Mouse (Mus musculus) ovary, postnatal 14 days (tissue): Measurements from ENCODE around the gene Bmpr1b.

ENCODE experiments used
- DNase-seq: peaks from one replicate; pipeline ENCODE4 v3.0.0; 2022; ENCODE audit warnings: low spot score

Gene Bmpr1b

DNA sequence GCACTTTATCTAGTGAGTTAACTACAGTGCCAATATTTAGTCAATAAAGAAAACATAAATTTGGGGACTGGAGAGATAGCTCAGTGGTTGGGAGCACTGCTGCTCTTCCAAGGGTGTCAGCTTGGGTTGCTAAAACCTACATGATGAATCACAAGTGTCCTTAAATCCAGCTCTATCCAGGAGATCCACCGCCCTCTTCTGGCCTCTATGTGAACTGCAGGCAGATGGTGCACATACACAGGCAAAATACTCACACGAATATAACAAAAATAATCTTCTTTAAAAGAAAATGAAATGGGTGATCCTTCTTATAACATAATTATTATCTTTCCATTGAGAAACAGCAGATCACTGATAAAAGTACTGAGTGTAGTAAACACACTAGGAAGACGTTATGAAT is 268.9 kb downstream of the Bmpr1b start:
- no peak for DNase-seq

DNA sequence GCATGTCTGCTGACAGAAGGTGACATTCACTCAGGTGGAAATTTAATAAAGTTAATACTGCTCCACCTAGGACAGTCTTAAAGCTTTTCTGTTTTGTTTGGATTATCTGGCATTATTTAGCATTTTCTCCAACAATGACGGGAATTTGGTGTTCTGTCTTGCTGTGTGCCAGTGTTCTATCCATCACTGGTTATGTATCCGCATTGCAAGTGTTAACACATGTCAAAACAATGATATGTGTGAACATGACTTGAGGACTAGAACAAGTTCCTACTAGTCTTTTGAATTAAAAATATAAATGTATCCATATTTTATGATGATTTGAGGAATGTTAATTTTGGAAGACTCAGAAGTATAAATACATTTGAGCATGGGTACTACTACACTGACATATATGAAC is 269.7 kb downstream of the Bmpr1b start:
- no peak for DNase-seq

DNA sequence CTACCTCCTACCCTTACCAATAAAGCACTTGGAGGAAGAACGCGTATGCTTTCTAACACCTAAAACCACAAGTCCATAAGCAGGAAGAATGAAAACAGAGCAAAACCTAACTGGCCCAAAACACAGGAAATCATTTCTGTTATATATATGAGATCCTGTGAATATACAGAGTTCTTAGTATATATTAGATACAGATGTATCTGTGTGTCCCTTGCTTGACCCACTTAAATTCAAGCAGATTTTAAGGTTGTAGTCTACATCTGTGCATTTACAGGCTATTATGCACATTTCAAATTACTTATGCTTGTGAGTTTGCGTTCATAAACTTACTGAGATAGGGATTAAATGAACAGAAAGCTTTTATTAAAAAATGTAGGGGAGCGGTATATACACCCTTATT is 271.5 kb downstream of the Bmpr1b start:
- DNase-seq: no peak

DNA sequence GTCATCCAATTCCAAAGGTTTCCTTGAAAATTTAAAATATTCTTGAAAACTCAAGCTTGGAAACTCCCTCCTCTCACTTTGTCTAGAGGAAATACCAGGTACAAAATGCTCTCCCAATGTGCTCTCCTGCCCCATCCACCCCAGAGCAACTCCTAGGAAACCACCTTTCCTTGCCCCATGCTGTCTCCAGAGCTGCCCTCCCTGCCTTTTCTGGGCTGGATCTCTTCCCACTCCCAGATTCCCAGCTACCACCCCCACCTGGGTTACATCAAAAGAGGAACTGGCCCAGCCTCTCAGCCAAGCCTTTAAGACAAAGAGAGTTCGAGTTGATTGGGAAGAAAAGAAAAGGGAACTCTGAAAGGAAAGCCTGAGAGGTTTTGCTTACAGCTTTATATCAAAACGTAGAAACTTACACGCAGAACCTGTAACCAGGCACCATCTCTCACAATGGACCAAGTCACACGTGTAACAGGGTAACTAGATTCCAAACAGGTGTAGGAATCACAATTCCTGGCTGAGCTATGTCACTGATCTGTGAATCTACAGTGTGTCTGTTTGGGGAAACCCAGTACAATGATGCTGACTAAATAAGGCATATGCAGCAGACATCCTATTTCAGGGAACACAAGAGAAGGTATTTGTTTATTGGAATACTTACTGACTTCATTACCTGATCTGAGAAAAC is 272.2 kb downstream of the Bmpr1b start:
- no peak for DNase-seq

DNA sequence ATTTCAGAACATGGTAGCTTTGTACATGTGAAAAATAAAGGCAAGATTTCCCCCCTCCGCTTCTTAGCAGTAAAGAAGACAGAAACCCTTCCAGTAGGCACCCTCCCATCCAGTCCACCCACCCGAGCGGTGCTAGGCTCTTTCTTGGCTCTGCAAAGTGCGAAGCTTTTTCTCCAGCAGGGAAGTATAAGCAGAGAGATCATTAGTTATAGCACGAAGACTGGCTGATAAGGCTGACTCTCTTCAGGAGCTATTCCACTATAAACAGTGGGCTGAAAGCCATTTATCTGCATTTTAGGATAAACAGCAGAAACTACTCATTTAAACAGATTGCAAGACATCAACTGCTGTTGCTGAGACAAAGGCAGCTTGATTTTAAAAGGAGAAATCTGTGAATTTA is 274.1 kb downstream of the Bmpr1b start:
- DNase-seq: no peak

DNA sequence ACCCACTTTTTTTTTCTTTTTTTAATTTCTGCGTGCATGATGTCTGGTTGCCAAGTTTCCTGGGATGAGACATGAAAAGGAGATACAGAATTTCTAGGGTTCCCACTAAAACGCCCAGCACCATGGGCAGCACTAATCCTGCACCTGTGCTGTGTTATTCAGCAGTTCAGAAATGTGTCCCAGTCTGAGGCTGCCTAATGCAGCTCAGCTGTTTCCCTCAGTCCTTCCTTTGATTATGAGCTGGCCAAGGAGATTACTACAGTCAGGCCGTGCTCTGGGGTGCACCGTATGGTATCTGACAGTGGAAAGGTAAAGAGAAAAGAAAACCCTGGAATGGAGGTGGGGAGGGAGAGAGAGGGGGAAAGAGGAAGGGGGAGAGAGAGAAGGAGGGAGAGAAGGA is 278.6 kb downstream of the Bmpr1b start:
- DNase-seq: no peak

DNA sequence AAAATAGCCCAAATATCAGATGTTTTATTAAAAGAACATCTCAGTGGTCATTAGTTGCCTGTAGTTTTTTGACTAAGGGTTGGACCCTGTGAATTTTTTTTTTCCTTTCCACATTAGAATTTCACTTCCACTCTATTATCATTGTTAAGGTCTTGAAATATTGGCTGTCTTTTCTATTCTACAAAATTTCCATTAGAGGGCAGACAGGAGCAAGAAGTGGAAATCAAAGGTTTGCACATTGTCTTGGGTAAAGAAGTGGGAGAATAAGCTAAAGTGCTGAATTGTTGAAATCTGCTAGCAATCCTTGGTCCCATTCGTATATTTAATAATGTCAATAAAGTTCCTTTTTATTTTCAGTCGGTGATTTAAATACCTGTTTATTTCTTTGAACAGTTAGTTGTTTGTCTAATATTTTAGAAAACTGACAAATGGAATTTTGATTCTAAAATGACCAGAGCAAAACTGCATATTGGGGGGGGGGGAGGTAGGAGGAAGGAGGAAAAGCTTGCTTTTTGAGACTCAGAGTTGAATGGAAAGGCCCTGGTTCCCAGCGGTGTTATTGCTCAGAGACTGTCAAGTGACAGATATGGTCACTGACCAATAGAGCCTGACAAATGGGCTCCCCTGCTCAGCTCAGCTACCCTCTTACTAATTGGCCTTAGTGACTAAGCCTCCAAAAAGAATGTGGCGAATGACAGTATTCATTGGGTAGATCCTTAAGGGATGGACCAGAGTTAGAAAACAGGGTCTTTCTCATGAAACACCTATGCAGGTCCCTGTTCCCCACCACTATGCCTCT is 281.6 kb downstream of the Bmpr1b start:
- no peak for DNase-seq

DNA sequence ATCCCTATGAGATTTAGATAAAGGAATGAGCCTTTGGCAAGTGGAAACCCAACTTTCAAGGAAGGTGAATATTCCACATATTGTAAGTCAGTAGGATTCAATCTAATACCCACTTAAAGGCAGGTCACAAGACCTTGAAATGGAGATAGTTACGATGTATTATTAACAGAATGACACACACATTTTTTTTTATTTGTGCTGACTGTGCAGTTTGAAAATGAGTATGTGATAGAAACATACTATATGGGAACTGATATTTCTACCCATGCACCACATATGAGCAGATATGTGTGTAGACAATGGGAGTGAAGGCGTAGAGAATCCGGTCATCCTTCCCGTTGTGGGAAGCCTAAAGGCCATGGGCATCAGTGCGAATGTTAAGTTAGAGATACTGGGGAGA is 285.0 kb downstream of the Bmpr1b start:
- no peak for DNase-seq

DNA sequence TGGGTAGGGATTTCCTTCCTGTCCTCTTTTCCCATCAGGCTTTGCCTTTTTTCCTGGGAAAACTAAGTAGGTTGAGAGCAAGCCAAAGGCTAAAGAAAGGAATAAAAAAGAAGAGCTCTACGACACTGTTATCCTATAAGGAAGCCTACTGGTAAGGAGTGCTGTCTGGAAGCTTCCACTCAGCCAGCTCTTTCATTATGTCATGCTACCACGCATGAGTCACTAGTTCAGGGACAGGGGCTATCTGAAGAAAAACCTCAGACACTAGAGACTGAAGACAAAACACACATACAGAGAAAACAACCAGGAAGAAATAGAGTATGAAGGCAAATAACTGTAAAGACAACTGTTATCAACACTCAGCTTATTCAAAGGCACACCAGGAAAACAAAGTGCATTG is 286.7 kb downstream of the Bmpr1b start:
- no peak for DNase-seq

DNA sequence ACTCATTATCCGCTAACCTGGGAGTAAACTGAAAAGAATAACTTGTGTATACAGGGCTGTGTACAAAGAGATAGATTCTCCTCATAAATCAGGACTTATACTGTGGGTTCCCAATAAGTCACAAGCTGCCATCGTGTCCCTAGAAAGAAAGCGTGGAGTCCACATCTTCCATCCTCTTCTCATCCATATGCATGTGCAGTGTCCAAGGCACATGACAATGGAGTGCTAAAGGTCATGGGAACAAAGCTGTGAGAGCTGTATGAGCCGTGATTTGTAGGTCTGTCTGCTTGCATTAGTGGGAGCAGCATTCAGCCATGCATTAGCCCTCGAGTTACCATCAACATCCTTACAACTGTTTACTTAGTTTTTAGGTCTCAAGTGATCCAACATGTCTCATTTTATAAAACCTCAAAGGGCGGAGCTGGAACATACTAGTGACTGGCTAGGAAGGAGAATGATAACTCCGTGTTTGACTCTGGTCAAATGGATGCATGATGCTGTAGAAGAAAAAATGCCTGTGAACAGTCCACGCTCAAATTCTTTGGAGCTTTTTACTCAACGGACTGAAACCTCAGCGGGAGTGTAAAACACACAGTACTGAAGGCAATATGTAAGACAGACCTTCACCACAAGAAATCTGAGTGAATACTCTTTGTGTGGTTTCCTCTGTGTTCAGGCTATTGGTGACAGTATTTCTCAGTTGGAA is 296.7 kb downstream of the Bmpr1b start:
- no peak for DNase-seq

DNA sequence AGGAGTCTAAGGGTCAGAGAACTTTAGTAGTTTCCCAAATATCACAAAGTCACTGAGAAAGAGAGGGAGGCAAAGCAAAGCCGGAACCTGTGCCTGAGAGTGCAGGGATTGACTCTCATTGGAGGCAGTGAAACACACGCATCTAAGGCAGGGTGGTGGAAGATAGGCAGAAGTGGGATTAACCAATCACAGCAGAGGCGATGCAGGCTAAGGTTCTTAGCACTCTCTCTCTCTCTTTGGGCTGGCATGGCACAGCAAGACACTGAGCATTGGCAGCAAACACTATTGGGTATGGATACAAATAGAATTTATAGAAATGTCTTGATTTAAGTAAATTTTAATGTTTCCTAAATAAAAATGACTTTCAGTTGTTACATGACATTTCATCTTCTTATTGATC is 297.4 kb downstream of the Bmpr1b start:
- no peak for DNase-seq

DNA sequence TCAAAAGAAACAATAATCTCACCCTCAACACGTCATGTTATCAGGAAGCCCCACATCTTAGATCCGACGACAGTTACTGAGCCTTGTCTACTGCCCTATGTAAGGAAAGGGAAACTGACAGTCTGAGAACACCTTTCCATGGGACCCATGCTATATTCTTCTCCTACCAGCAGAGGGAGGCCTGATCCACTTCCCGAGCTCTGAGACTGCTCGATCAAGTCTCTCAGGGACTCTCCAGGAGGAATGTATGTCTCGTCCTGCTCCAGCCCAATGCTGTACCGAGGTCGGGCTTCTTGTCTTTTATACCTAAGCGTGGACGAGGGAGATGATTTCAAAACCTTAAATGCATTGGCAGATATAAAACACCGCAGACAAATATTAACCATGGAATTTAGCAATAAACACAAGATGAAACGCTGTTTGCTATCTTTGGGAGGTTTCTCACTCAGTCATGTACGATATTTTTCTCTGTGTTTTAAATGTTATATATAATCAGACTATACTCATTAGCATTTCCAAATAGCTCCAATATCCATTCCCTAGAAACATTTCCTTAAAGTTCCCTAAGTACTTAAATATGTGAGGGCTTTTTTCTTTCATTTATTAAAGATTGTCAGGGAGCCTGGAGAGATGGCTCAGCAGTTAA is 306.3 kb downstream of the Bmpr1b start:
- peak; percentile 33 for DNase-seq

DNA sequence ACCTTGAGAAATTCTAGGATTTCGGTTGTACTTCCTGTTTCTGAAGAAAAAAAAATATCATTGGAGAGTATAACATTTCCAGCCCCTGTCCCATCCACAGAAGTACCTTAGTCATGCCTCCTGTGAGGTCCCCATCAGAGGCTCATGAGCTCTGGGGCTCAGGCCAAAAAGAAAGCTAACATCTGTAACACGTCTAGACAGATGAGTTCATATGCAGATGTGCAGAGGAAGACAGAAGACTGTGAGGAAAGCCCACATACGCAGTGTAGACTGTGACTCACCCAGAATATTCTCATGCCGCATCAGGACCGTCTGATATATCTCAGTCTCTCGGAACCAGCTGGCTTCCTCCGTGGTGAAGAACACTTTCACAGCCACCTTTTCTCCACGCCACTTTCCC is 312.1 kb downstream of the Bmpr1b start:
- DNase-seq: no peak

DNA sequence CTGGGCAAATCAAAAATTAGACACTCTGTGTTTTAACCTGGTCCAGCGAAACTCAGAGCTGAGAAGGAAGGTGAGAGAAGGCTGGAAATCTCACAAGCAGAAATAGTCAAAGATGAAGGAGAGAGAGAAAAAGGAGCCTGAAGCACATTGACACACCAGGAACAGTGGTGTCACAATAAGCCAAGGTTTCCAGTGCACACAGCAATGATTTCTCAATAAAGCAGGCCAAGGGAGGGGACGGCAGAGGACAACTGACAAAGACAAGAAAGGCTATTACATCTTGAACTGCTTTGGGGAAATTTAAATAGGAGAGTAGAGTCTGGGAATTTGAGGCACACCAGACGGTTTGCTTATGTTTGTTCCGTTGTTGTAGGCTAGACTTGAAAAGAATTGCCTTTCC is 314.9 kb downstream of the Bmpr1b start:
- no peak for DNase-seq

DNA sequence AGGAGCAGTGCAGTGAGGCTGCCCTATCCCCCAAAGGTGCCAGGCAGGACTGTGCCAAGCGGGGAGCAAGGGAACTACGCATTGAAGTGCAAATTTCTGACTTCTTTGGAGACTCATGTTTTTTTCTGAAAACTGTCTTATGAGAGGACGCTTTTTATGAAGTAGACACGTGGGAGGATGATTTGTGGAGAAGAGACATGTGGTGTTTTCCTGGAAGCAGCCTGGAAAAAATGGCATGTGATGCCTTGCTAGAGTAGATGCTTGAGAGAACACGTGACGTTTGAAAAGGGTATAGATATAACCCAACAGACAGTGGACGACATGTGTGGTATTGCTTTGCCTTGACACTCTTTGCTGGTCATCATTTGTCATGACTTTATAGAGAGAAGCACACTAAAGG is 319.1 kb downstream of the Bmpr1b start:
- DNase-seq: no peak

DNA sequence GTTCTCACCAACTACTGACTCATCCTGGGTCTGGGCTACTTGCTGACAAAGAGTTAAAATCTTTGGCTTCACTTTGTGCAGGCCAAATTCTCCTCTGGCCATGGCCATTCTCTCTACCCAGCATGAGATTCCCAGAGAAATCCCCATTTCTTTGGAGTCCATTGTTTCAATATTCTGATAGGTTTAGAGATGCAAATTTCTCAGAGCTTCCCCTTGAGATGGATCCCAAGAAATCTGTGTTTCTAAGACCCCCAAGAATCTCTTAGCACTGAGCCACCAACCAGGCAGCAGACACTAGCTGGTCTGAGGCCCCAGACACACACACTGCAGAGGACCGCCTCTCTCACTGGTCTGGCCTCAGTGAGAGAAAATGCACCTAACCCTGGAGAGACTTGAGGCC is 320.0 kb downstream of the Bmpr1b start:
- no peak for DNase-seq

DNA sequence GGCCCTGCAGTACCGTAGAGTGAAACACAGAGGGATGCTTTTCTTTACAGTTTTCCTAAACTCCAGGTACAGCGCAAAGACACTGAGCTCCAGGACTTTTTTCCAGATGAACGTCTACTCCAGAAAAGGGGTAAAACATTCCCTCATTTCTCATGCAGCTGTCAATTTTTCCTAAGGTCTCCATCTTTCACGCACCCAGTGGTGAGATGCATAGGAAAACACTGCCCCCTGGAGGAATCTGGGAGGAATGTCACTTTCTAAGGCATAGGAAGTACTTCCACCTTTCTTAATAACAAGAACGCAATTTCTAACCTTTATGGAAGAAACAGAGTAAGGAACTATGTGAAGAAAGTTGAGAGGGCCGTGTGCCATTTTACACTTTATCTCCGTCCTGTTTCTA is 330.4 kb downstream of the Bmpr1b start:
- DNase-seq: no peak

DNA sequence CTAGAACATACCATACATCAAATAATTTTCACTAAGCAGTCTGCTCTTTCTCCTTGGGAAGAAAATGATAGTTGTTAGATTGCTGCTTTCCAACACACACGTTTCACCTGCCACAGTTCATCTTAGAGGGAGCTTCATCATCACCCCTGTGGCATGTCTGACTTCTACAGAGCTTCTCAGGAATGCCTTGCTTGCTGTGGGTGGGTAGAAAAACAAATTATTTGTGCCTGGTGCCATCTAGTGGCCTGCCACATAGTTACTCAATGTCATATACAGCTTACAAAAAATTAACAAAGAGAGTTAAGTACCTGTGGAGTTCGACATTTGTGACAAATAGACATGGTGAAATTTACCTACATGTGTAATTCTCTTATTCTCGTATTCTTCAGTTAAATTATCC is 338.1 kb downstream of the Bmpr1b start:
- peak; percentile 45 for DNase-seq

DNA sequence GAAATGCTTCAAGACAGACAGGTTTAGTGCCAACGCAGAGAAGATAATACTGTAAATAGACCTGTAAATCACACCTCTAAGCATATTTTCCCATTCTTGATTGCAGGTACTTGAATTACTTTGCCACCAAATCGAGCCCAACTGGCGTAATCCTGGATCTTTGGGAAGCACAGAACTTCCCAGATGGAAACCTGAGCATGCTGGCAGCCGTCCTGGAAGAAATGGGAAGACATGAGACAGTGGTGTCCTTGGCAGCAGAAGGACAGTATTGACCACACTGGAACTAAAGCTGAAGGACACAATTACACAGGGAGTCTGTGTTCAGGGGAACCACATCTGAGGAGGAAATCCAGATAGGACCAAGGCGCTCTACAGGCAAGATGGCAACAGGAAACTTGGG is 340.9 kb downstream of the Bmpr1b start:
- no peak for DNase-seq

DNA sequence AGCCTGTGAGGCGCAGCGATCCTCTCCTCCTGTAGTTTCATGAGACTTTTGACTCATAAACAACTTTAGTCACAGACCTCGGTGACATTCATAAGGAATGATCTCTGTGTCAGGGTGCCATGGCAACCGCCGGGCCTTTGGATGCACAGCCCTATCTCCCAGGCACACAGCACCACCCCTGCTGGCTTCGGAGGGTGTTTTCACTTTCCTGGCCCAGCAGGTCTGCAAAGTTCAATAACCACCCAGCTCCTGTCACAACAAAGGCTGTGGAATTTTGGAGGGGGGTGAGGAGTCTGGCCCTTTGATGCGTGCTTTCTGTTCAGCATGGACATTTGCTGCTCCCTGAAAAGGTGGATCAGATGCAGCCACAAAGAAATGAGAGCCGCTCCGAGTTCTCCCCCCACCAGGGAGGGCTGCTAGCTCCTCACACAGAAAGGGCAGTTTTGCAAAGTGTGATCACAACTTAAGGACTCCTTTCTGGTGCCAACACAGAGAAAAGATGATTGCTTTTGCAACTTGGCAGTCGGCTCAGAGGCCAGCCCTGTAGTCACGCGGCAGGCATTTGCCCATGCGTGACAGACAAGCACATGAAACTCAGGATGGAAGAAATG is 349.8 kb downstream of the Bmpr1b start:
- peak; percentile 4 for DNase-seq

DNA sequence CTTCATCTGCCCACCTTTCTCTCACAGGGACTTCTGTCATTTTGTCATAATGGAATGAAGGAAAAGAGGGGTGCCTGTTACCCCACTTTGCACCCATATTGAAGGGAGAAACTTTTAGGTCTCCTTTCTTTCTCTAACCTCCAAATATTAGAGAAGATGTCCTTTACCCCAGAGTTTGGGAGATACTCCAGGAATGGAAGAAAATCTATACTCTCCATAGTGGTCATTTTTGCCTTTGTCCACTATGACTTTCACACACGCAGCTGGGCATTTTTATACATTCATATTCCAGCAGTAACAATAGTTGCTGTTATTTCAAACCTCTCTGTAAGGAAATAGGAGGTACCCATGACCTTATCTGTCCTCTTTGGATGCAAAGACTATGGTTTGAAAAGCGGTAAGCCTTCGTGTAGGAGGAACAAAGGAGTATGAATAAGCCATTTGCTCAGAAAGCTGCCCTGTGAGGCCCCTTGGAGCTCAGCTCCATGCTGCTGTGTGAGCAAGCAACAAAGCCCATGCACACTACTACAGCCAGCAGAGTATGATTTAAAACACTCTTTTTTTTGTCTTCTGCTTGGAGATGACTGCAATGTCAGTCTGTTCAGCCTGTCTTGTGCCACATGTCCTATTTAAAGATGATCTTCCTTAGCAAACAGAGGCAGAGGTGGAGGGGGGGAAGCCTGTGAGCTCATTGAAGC is 350.5 kb downstream of the Bmpr1b start:
- DNase-seq: no peak

DNA sequence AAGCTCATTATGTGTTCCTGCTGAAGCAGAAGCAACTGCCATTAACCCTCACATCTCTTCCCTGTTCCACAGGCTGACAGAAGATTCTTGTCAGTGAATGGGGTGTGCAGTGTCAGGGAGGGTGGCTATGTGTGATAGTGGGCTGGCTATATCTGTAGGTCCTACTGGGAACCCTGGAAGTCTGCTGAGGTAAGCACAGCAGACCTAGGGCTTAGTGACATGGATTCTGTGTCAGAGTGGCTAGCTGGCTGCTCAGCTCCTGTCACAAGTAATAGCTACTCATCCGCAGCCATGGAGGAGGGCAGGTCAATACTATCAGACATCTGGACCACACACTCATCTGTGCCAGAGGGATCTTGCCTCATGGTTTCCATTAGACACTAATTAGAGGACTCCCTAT is 354.4 kb downstream of the Bmpr1b start:
- no peak for DNase-seq
